In genomic region chr7:118929601-118930311, GRCm38 (mm10) we compare ENCODE assay signal across 9 mouse cellular contexts.
DNase-seq lines count a peak whose midpoint lies in the region; ATAC-seq lines count a peak whose summit lies in the region.
"Had no signal": no experiment of that assay in that cellular context is flagged by ENCODE, and none has a peak within 500 bp of the region (broad histone marks: within the 10 kb centered on the region; RNA-seq: fewer than 3 reads in every experiment).

No protein-coding gene starts in this region.

- H3K36me3 ChIP-seq in forebrain, embryonic 16.5 days (ENCODE audit: control insufficient read depth, insufficient read depth) = no peaks in the 10 kb centered on the region
- no peaks in the 10 kb centered on the region for H3K36me3 ChIP-seq in forebrain, embryonic 11.5 days (ENCODE audit: control insufficient read depth, insufficient read depth, low read length)
- H3K36me3 ChIP-seq in heart, embryonic 13.5 days = no peaks in the 10 kb centered on the region
- no peaks in the 10 kb centered on the region for H3K36me3 ChIP-seq in limb, embryonic 13.5 days
- H3K36me3 ChIP-seq in stomach, embryonic 15.5 days = no peaks in the 10 kb centered on the region
- H3K36me3 ChIP-seq: hindbrain, embryonic 15.5 days had no signal

- ATAC-seq in forebrain, embryonic 16.5 days = peak; percentile 45; the same call in 1 of the 2 replicates
- ATAC-seq in forebrain, embryonic 11.5 days (replicated peaks; ENCODE audit: low FRiP score) = no peak
- 0 out of 2 replicates have a peak, but pooled peaks have one; percentile 32 for ATAC-seq in common myeloid progenitor, adult 5-6 weeks (replicated peaks; ENCODE audit: low read depth, poor library complexity, severe bottlenecking)
- peak; percentile 61; the same call in 1 of the 2 replicates for ATAC-seq in heart, embryonic 13.5 days (ENCODE audit: extremely low read depth, insufficient number of reproducible peaks, low FRiP score, low TSS enrichment)
- ATAC-seq in limb, embryonic 13.5 days (ENCODE audit: low FRiP score, low read depth) = peak; percentile 34; the same call in 1 of the 2 replicates
- peak; percentile 83 for ATAC-seq in stomach, embryonic 15.5 days (ENCODE audit: insufficient read depth, low FRiP score, low read depth)

- H3K4me1 ChIP-seq in forebrain, embryonic 16.5 days (replicated peaks; ENCODE audit: control insufficient read depth, insufficient read depth, low read length) = no peaks in the 10 kb centered on the region; the same call in 1 of the 2 replicates
- H3K4me1 ChIP-seq in forebrain, embryonic 11.5 days (replicated peaks; ENCODE audit: control insufficient read depth, insufficient read depth, low read length) = no peaks in the 10 kb centered on the region
- peaks cover 27% of the 10 kb centered on the region for H3K4me1 ChIP-seq in heart, embryonic 13.5 days
- H3K4me1 ChIP-seq in limb, embryonic 13.5 days = peaks cover 17% of the 10 kb centered on the region
- 0 out of 2 replicates have a peak, but pooled peaks cover 8% of the 10 kb centered on the region for H3K4me1 ChIP-seq in stomach, embryonic 15.5 days

- no peaks in the 10 kb centered on the region for H3K27me3 ChIP-seq in forebrain, embryonic 16.5 days (replicated peaks; ENCODE audit: control insufficient read depth, insufficient read depth, low read length)
- H3K27me3 ChIP-seq in forebrain, embryonic 11.5 days (ENCODE audit: control insufficient read depth, insufficient read depth, low read length) = no peaks in the 10 kb centered on the region
- H3K27me3 ChIP-seq in heart, embryonic 13.5 days (replicated peaks) = no peaks in the 10 kb centered on the region
- H3K27me3 ChIP-seq in limb, embryonic 13.5 days = no peaks in the 10 kb centered on the region
- H3K27me3 ChIP-seq in stomach, embryonic 15.5 days (replicated peaks) = no peaks in the 10 kb centered on the region
- H3K27me3 ChIP-seq: hindbrain, embryonic 15.5 days had no signal

- H3K4me2 ChIP-seq in forebrain, embryonic 16.5 days (ENCODE audit: low read length) = no peak overlapping the region
- no peak overlapping the region for H3K4me2 ChIP-seq in forebrain, embryonic 11.5 days (ENCODE audit: low read depth, low read length, severe bottlenecking)
- H3K4me2 ChIP-seq in heart, embryonic 13.5 days = peak overlapping the region; percentile 62
- no peak overlapping the region for H3K4me2 ChIP-seq in limb, embryonic 13.5 days (replicated peaks)
- H3K4me2 ChIP-seq in stomach, embryonic 15.5 days = peak overlapping the region; percentile 17; the same call in 1 of the 2 replicates
- H3K4me2 ChIP-seq: hindbrain, embryonic 15.5 days had no signal

- no peak overlapping the region for H3K4me3 ChIP-seq in forebrain, embryonic 16.5 days (replicated peaks; ENCODE audit: low read length)
- no peak overlapping the region for H3K4me3 ChIP-seq in forebrain, embryonic 11.5 days (ENCODE audit: low read depth, low read length)
- H3K4me3 ChIP-seq in heart, embryonic 13.5 days = peak overlapping the region; percentile 16; the same call in 1 of the 2 replicates
- H3K4me3 ChIP-seq in limb, embryonic 13.5 days = no peak overlapping the region
- H3K4me3 ChIP-seq in stomach, embryonic 15.5 days (replicated peaks) = no peak overlapping the region
- H3K4me3 ChIP-seq: hindbrain, embryonic 15.5 days had no signal

- no peak overlapping the region for H3K9ac ChIP-seq in forebrain, embryonic 16.5 days (replicated peaks; ENCODE audit: low read depth, low read length)
- H3K9ac ChIP-seq in forebrain, embryonic 11.5 days (ENCODE audit: low read length) = no peak overlapping the region
- H3K9ac ChIP-seq in heart, embryonic 13.5 days = peak overlapping the region; percentile 44; the same call in 1 of the 2 replicates
- no peak overlapping the region for H3K9ac ChIP-seq in limb, embryonic 13.5 days
- no peak overlapping the region for H3K9ac ChIP-seq in stomach, embryonic 15.5 days
- H3K9ac ChIP-seq: hindbrain, embryonic 15.5 days had no signal

- no peaks in the 10 kb centered on the region for H3K9me3 ChIP-seq in forebrain, embryonic 16.5 days (ENCODE audit: control insufficient read depth, low read length)
- no peaks in the 10 kb centered on the region for H3K9me3 ChIP-seq in forebrain, embryonic 11.5 days (ENCODE audit: control insufficient read depth, low read length)
- no peaks in the 10 kb centered on the region for H3K9me3 ChIP-seq in heart, embryonic 13.5 days
- no peaks in the 10 kb centered on the region for H3K9me3 ChIP-seq in limb, embryonic 13.5 days
- no peaks in the 10 kb centered on the region for H3K9me3 ChIP-seq in stomach, embryonic 15.5 days
- H3K9me3 ChIP-seq: hindbrain, embryonic 15.5 days had no signal

- DNase-seq in forebrain, embryonic 11.5 days (ENCODE audit: low spot score) = no peak
- DNase-seq in 416B (ENCODE audit: low read depth) = peak; percentile 82
- no peak for DNase-seq in spleen, postnatal 14 days (ENCODE audit: low spot score in 2 of 2)

- 48% methylated on average over 16 of the region's 16 CpGs for WGBS in forebrain, embryonic 16.5 days
- 48% methylated on average over 16 of the region's 16 CpGs for WGBS in forebrain, embryonic 11.5 days
- 10% methylated on average over 16 of the region's 16 CpGs for WGBS in heart, embryonic 13.5 days
- WGBS in limb, embryonic 13.5 days = 24% methylated on average over 15 of the region's 16 CpGs
- WGBS in stomach, embryonic 15.5 days = 17% methylated on average over 16 of the region's 16 CpGs

- H3K27ac ChIP-seq in forebrain, embryonic 16.5 days (ENCODE audit: low read length) = no peak overlapping the region
- H3K27ac ChIP-seq in forebrain, embryonic 11.5 days (ENCODE audit: low read depth, low read length) = no peak overlapping the region
- H3K27ac ChIP-seq in heart, embryonic 13.5 days (replicated peaks) = peak overlapping the region; percentile 84
- H3K27ac ChIP-seq in limb, embryonic 13.5 days = no peak overlapping the region
- H3K27ac ChIP-seq in stomach, embryonic 15.5 days = peak overlapping the region; percentile 58; the same call in 1 of the 2 replicates
- H3K27ac ChIP-seq: hindbrain, embryonic 15.5 days had no signal

Comparison
In these comparisons a context has a peak if more than half of its experiments do, and no peak if none do; other contexts are left out.
1. H3K27ac ChIP-seq: peak in heart, embryonic 13.5 days (single experiment) and stomach, embryonic 15.5 days (single experiment); none in forebrain, embryonic 16.5 days (single experiment), forebrain, embryonic 11.5 days (single experiment) and limb, embryonic 13.5 days (single experiment).
2. H3K4me2 ChIP-seq: peak in heart, embryonic 13.5 days (single experiment) and stomach, embryonic 15.5 days (single experiment); none in forebrain, embryonic 16.5 days (single experiment), forebrain, embryonic 11.5 days (single experiment) and limb, embryonic 13.5 days (single experiment).